In the genomic region with DNA sequence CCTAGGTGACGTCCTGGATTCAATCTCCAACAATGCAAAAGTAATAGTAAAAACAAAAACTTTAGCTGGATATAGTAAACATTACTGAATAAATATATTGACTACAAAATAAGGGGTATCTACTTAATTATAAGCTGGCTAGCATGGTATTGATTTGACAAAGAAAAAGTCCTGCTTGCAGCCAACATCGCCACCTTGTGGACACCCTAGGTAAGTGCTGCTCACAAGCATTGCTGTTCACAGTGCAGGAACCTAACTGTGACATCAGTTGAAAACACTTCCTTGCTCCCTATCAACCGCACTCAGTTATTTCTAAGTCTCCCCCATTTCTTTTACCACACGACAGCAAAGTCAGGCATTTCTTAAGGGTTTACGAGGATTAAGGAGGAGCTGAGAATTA, we compare ENCODE assay signal across 9 mouse cellular contexts. TPM values are rescaled to one million over a fixed set of nuclear protein-coding genes. Genes with fewer than 3 reads are reported as not detected.
DNase-seq lines count a peak whose midpoint lies in the region; ATAC-seq and TF ChIP-seq lines count a peak whose summit lies in the region.
"Had no signal": no experiment of that assay in that cellular context is flagged by ENCODE, and none has a peak within 500 bp of the region (broad histone marks: within the 10 kb centered on the region; RNA-seq: fewer than 3 reads in every experiment).

No protein-coding gene starts in this region.

- no peaks in the 10 kb centered on the region for H3K27me3 ChIP-seq in intestine, postnatal 0 days (replicated peaks; ENCODE audit: control insufficient read depth, insufficient read depth, low read length)
- H3K27me3 ChIP-seq in midbrain, embryonic 13.5 days, result no peaks in the 10 kb centered on the region
- H3K27me3 ChIP-seq: stomach, embryonic 15.5 days had no signal

- no peak overlapping the region for H3K4me2 ChIP-seq in intestine, postnatal 0 days (replicated peaks; ENCODE audit: low read depth)
- no peak overlapping the region for H3K4me2 ChIP-seq in midbrain, embryonic 13.5 days (replicated peaks)
- H3K4me2 ChIP-seq: stomach, embryonic 15.5 days had no signal

- ATAC-seq in frontal cortex, adult (ENCODE audit: low TSS enrichment), result peak; percentile 47; the same call in 1 of the 2 replicates
- ATAC-seq in intestine, postnatal 0 days, result 0 out of 2 replicates have a peak, but pooled peaks have one; percentile 39
- ATAC-seq in midbrain, embryonic 13.5 days, result peak; percentile 44; the same call in 1 of the 2 replicates

- H3K4me1 ChIP-seq in intestine, postnatal 0 days (replicated peaks; ENCODE audit: control insufficient read depth, insufficient read depth, low read length), result no peaks in the 10 kb centered on the region
- peaks cover 9% of the 10 kb centered on the region for H3K4me1 ChIP-seq in midbrain, embryonic 13.5 days (replicated peaks)
- H3K4me1 ChIP-seq: stomach, embryonic 15.5 days had no signal

- WGBS in intestine, postnatal 0 days, result 73% methylated on average over 5 of the region's 5 CpGs
- WGBS in midbrain, embryonic 13.5 days, result 68% methylated on average over 5 of the region's 5 CpGs

- H3K36me3 ChIP-seq in intestine, postnatal 0 days (ENCODE audit: control insufficient read depth, insufficient read depth), result peaks cover 64% of the 10 kb centered on the region
- H3K36me3 ChIP-seq in midbrain, embryonic 13.5 days, result peaks cover 83% of the 10 kb centered on the region

- no peak overlapping the region for H3K9ac ChIP-seq in intestine, postnatal 0 days (ENCODE audit: low read depth, low read length)
- no peak overlapping the region for H3K9ac ChIP-seq in midbrain, embryonic 13.5 days (replicated peaks)
- H3K9ac ChIP-seq: stomach, embryonic 15.5 days had no signal

- peak; percentile 89 for TF ChIP-seq CTCF in intestine, postnatal 0 days (IDR thresholded peaks at IDR 0.05; ENCODE audit: low read depth)

- H3K27ac ChIP-seq in intestine, postnatal 0 days (ENCODE audit: low read depth, low read length), result no peak overlapping the region
- H3K27ac ChIP-seq in midbrain, embryonic 13.5 days, result no peak overlapping the region
- H3K27ac ChIP-seq: stomach, embryonic 15.5 days had no signal

- H3K4me3 ChIP-seq in intestine, postnatal 0 days (ENCODE audit: low read depth, low read length), result no peak overlapping the region
- no peak overlapping the region for H3K4me3 ChIP-seq in midbrain, embryonic 13.5 days (replicated peaks)
- H3K4me3 ChIP-seq: stomach, embryonic 15.5 days had no signal

- DNase-seq in frontal cortex, postnatal 25 days (ENCODE audit: low spot score in 2 of 2), result no peak
- DNase-seq in right cerebral cortex, postnatal 14 days, result peak; percentile 57
- DNase-seq in right cerebral cortex, adult 18-20 months, result no peak
- DNase-seq in c-Kit-positive CD71-negative TER-119-negative erythroid progenitor cells, embryonic 14.5 days (ENCODE audit: low read depth), result peak; percentile 37
- DNase-seq in thymus, postnatal 14 days, result peak; percentile 70

- H3K9me3 ChIP-seq in intestine, postnatal 0 days (ENCODE audit: control insufficient read depth), result no peaks in the 10 kb centered on the region
- no peaks in the 10 kb centered on the region for H3K9me3 ChIP-seq in midbrain, embryonic 13.5 days
- H3K9me3 ChIP-seq: stomach, embryonic 15.5 days had no signal

RNA-seq across cellular contexts. Expression of gene Yeats4, which starts 7.5 kb away (rescaled TPM):
- polyA plus RNA-seq in intestine, postnatal 0 days (2015; fragmentation: Nextera tagmentation; extraction: Ambion mirVana), result 41.6 and 43.5 TPM in 2 replicates
- polyA plus RNA-seq in midbrain, embryonic 13.5 days (2015; fragmentation: Nextera tagmentation; extraction: Ambion mirVana), result 141 and 160 TPM in 2 replicates

RNA-seq across cellular contexts. Expression of gene 9530003J23Rik, which starts 21.7 kb away (rescaled TPM):
- polyA plus RNA-seq in intestine, postnatal 0 days (2015; fragmentation: Nextera tagmentation; extraction: Ambion mirVana), result not detected in 2 replicates
- not detected in 2 replicates for polyA plus RNA-seq in midbrain, embryonic 13.5 days (2015; fragmentation: Nextera tagmentation; extraction: Ambion mirVana)
- polyA plus RNA-seq: stomach, embryonic 15.5 days had no signal

Comparison
In these comparisons a context has a peak if more than half of its experiments do, and no peak if none do; other contexts are left out.
1. DNase-seq: peak in right cerebral cortex, postnatal 14 days (single experiment), c-Kit-positive CD71-negative TER-119-negative erythroid progenitor cells, embryonic 14.5 days (single experiment) and thymus, postnatal 14 days (single experiment); none in frontal cortex, postnatal 25 days (0 of 2) and right cerebral cortex, adult 18-20 months (single experiment).
2. Peak in every context shown above with its lines, with median percentiles within 50 percentile points of each other: ATAC-seq.